Mouse (Mus musculus) megakaryocyte progenitor cell, adult 5-6 weeks (primary cell): ENCODE measurements around the gene Nrm. TPM values are rescaled to one million over a fixed set of nuclear protein-coding genes. Genes with fewer than 3 reads are reported as not detected.

ENCODE experiments used
- ATAC-seq: replicated peaks from 2 replicates; pipeline ENCODE4 v1.8.0; 2016; ENCODE audit warnings: mild to moderate bottlenecking, moderate TSS enrichment, inconsistent platforms; ENCODE audit not compliant: poor library complexity
- total RNA-seq, 2 experiments: library from RNA; stranded (forward) in 1 of 2; stranded (reverse) in 1 of 2; fragments of 157-497, 149-512 nt in 1 of 2; fragments of 200-1000 nt in 1 of 2; gene quantifications; 2 replicates each; pipeline versions ENCODE4 v1.2.3 to v1.2.4; 2015 to 2017

Nrm gene
- total RNA-seq (2015), result 47.4 and 64.5 TPM in 2 replicates
- 43.1 and 50.1 TPM in 2 replicates for total RNA-seq (2017)

DNA sequence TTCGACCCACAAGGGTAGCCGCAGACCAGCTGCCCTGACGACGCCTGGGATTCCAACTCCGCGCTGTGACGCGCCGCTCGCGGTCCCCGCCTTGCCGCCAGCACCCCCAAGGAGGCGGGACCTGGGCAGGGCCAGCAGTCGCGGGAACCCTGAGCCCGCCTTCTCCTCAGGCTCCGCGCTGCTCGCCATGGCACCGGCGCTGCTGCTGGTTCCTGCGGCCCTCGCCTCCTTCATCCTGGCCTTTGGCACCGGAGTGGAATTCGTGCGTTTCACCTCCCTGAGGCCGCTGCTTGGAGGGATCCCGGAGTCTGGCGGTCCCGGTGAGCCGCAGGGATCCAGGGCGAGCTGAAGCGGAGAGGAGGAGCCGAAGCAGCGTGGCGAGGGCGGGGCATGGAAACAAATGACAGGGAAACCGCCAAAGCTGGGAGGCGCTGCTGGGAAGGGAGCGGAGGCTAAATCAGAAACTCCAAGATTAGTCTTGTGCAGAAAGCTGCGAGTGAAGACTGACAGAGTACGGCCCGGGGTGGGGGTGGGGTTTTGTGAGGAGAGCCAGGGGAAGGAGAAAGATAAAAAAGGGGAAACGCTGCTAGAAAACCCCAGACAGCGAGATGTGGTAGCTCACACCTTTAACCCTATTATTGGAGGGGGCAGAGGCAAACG is at the start of gene Nrm:
Gene Nrm (plus strand): TSS at position 121 of the 660 bp plus-strand sequence.
- ATAC-seq, result peak; percentile 88

DNA sequence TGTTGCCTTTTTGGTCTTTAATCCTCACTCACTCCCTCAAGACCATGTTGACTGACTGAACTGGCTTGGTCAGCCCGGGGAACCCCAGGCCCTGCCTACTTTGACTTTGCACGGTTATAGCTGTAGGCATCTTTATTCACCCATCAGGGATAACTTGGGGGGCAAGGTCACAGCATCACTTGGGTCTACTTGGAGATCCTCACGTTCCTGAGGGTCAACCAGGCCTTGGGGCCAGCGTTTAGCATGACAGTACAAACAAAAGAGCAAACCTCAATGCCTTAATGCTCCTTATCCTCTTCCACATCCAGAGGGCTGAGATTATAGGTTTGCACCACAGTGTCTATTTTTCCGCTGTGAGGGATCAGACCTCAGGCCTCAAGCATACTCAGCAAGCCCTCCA is 48.8 kb upstream of the Nrm start:
- no peak for ATAC-seq

DNA sequence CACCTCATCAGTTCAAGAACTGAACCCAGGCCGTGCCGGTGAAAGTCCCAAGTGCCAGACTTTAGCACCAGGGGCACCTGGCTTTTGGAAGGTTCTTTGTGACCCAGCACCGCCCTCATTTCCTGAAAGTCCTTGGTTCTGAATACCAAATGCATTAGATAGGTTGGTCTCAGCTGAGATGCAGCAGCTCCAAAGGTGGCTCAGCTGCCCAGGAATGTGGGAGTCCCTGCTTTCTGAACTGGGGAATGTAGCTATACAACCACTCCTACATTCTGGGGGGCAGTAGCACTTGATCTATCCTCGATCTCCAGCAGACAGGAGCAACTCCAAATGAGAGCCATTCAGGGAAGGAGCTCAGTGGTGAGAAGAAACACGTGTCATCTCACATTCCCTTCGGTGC is 48.4 kb upstream of the Nrm start:
- ATAC-seq, result no peak

DNA sequence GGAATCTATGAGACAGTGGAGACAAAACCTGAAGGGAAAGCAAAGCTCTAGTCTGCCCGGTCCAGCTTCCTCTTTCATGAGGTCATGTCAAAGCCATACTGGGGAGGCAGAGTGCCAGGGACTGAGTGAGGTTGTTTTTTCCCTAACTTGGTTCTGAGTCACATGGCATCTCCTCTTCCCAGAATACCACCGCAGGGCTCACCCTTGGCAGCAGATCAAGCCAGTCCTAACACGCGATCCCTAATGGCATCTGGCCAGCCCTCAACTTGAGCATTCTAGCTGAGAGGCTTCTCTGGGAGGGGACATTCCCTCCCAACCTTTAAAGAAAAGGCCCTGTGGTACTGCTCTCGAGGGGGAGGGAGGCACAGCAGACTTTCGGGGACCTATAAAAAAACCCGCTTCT is 47.9 kb upstream of the Nrm start:
- ATAC-seq, result peak; percentile 60

DNA sequence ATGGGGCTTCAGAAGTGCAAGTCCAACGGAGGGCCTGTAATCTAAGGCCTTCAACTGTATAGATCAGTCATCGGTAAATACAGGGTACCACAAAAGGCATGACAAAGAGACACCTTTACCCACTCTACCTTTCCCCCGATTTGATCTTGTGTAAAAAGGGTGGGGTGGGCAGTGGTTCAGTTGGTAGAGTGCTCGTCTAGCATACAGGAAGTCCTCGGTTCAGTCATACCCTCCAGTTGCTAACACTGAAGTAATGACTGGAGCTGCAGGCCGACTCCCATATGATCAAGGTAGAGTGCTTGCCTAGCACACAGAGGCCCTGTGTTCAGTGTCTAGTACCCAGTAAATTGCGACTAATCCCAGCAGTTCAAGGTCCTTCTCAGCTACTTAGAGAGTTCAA is 47.5 kb upstream of the Nrm start:
- ATAC-seq, result peak; percentile 33; the same call in 1 of the 2 replicates

DNA sequence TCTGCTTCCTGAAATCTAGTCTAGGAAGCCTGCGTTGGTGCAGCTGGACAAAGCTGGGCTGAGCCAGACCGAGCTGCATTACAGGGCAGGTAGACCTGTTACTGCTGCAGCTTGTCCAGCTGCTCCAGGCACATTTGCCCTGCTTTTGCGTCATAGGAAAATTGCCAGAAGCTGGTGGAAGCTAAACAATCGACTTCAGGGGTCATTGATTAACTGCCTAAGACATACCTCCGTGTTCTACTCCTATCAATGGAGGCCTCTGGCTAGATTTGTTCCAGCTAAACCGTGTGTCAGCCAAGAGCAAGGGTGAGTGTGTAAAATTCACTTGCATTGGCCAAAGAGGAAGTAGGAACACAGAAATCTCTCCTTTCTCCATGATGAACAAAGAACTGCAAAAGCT is 46.4 kb upstream of the Nrm start:
- ATAC-seq, result no peak

DNA sequence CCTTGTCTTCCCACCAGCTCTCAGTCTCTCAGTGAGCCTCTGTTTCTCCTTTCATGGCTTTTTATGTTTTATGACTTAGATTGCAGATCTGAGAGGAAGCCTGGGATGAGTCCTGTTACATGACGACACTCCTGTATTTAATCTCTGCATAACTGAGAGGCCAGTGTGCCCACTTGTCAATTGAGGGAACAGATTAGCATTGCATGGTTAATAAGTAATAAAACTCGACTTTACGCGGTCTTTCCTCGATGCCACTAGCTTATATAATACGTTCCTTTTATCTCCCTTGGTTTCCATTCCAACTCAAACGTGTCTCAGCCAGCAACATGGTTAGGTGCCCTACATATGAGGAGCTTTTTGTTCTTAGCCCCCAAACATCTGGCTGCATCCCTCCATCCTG is 45.3 kb upstream of the Nrm start:
- no peak for ATAC-seq

DNA sequence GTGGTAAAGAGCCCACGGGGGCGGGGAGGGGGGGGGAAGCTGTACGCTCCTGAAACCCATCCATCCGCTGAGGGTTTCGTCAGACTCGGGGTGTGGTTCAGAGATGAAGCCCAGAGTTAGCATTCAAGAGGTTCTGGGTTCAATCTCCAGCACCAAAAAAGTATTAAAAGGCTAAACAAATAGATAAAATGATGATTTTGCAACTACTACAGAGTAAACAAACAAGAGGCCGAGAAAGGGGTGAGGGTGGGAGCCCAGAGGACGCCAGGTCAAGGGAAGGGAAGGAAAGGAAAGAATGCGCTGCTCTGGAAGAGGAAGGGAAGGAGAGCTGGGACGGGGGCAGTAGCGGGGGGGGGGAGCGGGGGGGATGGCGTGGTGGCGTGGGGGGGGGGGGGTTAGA is 44.4 kb upstream of the Nrm start:
- no peak for ATAC-seq

DNA sequence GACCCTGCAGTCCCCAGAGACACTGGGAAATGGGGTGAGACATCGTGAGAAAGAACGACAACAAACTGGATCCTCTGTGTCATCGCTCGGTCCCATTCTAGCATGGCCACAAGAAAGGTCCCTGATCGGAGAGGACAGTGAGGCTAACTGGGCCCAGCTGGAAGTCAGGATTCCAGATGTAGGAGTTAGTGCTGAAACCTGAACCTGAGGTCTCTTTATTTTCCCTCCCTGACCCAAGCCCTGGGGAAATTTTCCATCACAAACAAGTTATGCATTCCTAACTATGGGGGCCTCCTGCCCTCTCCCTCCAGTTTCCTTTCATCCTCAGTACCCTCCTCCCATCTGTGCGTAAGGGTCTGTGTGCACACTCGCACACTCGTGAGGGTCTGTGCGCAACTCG is 43.9 kb upstream of the Nrm start:
- ATAC-seq, result no peak

DNA sequence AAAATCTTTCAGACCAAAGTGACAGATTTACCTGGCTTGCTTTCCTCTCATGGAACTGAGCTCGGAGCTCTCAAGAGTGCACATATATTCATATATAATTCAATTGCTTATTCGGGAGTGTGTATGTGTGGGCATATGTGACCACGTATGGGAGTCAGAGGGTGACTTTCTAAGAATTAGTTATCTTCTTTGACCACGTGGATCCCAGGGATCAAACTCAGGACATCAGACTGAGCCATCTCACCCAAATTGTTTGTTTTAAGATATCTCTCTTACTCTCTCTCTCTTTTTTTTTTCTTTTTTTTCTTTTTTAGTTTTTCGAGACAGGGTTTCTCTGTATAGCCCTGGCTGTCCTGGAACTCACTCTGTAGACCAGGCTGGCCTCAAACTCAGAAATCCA is 41.0 kb upstream of the Nrm start:
- no peak for ATAC-seq

DNA sequence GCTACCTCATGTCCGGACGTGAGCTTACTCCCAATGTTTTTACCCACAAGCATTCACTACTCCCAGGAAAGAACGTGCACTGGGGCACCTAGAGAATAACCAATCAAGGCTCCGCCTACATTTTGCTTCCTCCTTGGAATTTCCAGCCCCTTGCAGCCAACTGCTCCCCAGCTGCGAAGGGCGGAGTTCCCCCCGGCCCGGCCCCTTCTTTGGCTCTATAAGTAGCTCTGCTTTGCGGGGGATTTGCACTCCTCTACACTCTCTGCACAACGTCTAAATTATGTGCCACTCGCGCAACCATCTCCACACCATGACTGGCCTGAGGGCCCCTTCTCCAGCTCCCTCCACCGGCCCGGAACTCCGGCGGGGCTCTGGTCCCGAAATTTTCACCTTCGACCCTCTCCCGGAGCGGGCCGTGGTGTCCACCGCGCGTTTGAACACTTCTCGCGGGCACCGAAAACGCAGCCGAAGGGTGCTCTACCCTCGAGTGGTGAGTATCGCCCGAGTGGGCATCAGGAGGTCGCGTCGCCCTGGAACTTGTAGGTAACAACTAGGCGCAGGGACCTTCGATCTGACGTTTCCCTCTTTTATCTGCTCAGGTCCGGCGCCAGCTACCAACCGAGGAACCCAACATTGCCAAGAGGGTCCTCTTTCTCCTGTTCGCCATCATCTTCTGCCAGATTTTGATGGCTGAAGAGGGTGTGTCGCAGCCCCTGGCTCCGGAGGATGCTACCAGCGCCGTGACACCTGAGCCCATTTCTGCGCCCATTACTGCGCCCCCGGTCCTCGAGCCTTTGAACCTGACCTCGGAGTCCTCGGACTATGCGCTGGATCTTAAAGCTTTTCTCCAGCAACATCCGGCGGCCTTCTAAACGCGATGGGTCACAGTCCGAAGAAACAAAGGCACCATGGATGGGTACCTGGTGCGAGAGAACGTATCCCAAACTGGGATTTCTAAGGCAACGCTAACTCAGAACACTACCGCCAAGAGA is 39.4 kb upstream of the Nrm start, which contains the start of gene Ier3:
Gene Ier3 (plus strand): TSS at position 246 of the 992 bp plus-strand sequence.
- ATAC-seq, result peak; percentile 43

DNA sequence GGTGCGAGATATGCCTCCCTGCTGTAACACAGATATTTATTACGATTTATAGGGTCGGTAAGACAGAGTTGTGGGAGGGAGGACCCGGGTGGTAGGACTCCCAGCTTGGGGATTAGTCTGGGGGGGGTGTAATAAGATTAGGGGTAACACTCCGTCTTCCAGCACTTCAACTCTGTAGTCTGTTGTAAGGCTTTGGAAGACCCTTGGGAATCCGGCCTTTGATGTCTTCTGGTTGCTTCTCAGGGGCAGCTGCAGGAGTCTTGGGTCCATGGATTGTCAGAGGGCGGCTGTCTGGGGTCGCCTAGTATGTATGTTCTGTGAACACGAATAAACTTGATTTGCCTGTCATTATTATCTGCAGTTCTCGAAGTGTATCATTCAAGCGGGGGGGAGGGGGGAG is 38.6 kb upstream of the Nrm start:
- ATAC-seq, result no peak

DNA sequence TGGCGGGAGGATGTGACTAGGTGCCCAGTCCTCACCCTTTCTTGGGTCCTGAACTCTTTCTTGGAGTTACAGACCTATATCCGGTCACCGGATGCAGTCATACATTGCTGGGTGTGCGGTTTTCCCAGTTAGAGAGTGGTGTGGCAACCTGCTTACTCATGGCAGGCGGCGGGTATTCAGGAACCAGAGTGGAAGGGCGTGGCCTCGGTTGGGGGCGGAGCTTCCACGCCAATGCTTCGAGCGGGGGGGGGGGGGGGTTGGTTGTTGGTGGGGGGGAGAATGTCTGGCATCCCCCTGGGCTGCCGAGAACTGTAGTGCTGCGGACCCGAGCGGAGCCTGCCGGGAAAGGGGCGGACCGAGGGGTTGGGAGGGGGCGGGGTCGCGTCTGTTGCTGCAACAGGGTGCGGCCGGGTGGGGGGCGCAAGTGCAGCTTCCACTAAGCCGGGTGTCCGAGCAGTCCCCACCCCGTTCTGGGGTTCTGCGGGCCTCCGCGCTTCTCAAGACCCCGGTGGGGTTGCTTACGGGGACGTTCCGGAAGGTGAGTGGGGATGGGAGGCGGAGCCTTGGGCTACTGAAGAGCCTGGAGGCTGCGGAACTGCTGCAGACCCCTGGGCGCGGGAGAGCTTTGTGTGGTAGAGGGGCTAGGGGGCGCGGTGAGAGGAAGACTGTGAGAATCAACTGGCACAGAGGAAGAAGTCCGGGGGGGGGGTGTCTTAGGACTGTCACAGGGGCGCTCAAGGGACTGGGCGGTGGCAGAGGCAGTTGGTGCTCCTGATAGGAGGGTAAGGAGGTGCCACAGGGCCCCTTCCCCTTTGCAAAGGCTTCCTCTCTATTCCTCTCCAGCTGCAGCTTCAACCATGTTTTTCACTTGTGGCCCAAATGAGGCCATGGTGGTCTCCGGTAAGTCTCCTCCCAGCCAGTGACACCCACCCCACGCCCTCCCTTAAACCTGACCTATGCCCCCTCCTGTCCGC is 37.9 kb upstream of the Nrm start, which contains the start of gene Flot1:
Gene Flot1 (plus strand): TSS at position 267 of the 974 bp plus-strand sequence.
- ATAC-seq, result peak; percentile 76

DNA sequence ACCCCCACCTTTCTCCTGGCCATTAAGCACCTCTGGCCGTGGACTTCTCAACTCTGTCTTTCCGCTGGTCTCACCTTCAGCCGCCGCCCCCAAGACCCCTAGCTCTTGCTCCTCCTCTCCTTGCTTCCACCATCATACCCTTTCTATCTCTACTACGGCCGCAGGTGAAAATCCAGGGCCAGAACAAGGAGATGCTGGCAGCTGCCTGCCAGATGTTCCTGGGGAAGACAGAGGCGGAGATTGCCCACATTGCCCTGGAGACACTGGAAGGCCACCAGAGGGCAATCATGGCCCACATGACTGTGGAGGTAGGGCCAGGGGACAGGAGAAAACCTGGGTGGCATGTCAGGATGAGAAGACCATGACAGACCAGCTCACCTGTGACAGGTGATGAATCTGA is 36.7 kb upstream of the Nrm start:
- ATAC-seq, result no peak

DNA sequence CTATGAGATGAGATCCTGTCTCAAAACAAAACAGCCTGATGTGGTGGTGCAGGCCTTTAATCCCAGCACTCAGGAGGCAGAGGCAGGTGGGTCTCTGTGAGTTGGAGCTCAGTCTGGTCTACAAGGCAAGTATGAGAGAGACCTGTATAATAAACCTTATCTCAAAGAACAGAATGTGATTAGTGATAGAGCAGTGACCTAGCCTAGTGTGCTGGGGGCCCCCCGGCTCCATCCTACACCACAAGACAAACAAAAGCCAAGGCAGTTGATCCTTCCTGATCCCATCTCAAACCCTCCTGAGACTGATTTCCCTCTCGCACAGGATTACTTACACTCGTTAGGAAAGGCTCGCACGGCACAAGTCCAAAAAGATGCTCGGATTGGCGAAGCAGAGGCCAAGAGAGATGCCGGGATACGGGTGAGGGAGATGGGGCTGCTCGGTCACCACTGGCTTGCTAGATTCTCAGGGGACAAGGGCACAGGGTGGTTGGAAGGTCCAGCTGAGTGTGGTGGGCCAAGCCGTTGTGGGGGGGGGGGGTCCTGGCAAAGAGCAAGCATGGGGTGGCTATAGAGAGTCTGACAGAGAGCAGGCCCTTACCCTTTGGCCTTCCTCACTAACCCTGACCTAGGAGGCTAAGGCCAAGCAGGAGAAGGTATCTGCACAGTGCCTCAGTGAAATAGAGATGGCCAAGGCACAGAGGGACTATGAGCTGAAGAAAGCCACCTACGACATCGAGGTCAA is 35.8 kb upstream of the Nrm start:
- ATAC-seq, result no peak

DNA sequence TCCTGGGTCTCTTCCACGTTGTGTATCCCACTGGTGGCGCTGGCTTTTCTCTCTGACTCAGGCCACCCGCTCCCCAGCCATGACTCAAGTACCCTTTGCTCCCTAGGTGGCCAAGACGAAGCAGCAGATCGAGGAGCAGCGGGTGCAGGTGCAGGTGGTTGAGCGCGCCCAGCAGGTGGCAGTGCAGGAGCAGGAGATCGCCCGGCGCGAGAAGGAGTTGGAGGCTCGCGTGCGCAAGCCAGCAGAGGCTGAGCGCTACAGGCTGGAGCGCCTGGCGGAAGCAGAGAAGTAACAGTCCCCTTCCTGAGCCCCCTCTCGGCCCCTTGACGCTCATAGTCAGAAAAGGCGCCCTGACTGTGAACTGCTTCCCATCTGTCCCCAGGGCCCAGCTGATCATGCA is 31.4 kb upstream of the Nrm start:
- peak; percentile 96 for ATAC-seq

DNA sequence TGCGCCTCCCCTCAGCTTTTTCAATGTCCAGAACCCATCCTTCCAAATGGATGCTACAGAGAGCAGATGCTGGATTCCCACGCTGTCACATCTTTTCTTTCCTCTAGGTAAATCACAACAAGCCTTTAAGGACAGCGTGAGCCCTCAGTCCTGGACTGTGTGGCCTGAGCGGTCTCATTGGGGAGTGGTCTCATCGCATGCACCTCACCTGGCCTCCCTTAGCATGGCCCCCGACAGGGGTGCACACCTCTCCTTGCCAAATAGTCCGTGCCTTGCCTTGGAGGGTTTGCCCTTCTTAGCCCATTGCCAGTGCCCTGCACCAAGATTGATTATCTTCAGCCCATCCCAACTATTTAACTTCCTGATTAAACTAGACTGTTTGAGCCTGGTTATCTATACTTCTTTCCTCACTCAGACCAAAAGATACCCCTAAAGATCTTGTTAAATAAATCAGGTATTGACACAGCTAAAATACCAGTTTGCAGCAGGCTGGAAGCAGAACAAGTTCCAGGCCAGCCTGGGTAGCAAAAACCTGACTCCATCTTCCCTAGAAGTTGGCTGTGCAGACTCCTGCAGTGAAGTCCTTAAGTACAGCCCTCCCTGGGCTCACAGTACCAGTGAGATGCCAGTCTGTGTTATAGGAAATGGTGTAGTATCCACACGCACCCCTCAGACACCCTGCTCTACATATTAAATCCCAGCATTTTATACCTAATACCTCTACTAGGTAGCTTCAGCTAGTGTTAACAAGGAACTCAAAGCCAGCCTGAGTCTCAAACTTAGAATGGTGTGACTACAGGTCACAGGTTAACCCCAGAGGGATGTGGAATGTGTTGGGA is 28.5 kb upstream of the Nrm start:
- ATAC-seq, result no peak

DNA sequence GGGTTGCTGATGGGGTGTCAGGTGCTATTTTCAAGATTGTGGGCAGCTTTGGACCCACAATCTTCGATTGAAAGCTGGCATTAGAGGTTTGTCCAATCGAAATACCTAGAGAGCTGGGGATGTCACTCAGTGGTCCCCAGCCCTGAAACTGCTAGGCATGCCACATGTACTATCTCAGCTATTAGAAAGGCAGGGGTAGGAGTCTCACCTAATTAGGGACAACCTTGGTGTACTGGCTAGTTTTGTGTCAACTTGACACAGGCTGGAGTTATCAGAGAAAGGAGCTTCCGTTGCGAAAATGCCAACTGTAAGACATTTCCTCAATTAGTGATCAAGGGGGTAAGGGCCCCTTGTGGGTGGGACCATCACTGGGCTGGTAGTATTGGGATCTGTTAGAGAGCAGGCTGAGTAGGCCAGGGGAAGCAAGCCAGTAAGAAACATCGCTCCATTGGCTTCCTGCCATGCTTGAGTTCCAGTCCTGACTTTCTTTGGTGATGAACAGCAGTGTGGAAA is 27.8 kb upstream of the Nrm start:
- ATAC-seq, result no peak

DNA sequence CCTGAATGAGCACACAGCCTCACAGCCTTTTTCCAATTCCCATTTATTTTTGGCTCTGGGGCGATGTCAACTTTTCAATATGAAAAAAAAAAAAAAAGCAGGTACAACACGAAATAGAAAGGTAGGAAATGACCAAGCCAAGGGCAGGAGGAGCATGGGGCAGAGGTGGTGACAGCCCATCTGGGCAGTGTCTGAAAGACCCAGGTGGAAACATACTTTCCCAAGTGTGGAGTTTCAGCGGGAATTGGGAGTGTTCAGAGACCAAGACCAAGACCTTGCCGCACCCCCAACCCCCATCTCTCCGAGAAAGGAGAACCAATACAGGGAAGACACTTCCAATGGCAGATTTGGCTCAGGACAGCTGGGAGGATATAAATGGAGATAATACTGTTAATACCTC is 27.2 kb upstream of the Nrm start:
- no peak for ATAC-seq
